15 mouse cellular contexts compared by ENCODE assay signal in the genomic region with DNA sequence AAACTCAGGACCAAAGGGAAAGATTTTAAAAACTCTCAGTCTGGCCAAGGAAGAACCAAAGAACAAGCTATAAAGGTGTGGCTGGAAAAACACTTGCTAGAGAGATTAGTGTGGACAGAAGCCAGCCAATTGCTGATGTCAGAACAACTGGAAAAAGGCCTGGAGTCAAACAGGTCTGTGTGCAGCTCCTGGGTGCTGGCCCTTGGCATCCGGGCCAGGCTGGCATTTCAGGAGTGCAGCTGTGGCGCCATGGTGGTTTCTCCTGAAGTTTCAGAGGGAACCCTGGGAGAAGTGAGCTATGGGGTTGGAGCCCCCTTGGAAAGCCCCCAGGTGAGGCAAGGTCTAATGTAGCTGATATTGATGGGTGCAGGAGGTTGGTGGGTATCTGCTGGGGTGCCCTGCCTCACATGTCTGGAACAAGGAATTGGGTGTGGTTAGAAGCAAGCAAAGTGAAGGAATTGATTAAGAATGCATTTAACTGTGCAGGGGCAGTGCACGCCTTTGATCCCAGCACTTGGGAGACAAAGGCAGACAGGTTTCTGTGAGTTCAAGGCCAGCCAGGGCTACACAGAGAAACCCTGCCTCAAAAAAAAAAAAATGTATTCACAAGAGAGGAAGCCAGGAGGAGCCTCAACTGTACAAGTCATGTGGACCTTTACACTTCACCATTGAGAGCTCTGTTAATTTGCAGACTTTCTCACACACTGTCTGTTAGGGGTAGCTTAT. TPM values are rescaled to one million over a fixed set of nuclear protein-coding genes. Genes with fewer than 3 reads are reported as not detected.
"Had no signal": no experiment of that assay in that cellular context is flagged by ENCODE, and none has a peak within 500 bp of the region (broad histone marks: within the 10 kb centered on the region; RNA-seq: fewer than 3 reads in every experiment).

No protein-coding gene starts in this region.

- H3K9me3 ChIP-seq: limb, embryonic 10.5 days; limb, embryonic 13.5 days; liver, embryonic 12.5 days; liver, embryonic 15.5 days; lung, embryonic 15.5 days had no signal

- H3K4me1 ChIP-seq: liver, embryonic 12.5 days; liver, embryonic 15.5 days had no signal

- ATAC-seq: intestine, embryonic 16.5 days; liver, embryonic 12.5 days had no signal

- H3K27ac ChIP-seq: limb, embryonic 10.5 days; limb, embryonic 13.5 days; liver, embryonic 12.5 days; liver, embryonic 15.5 days; lung, embryonic 15.5 days had no signal

- DNase-seq: kidney, adult 18-20 months; kidney, postnatal 25 days; liver; lung, postnatal 4 days; midbrain, embryonic 14.5 days; thymus, postnatal 25 days had no signal

- H3K4me2 ChIP-seq: limb, embryonic 13.5 days; liver, embryonic 12.5 days; liver, embryonic 15.5 days; lung, embryonic 15.5 days; midbrain, embryonic 11.5 days had no signal

- H3K36me3 ChIP-seq: limb, embryonic 10.5 days; limb, embryonic 13.5 days; liver, embryonic 12.5 days; liver, embryonic 15.5 days; lung, embryonic 15.5 days had no signal

- H3K9ac ChIP-seq: limb, embryonic 13.5 days; liver, embryonic 12.5 days; liver, embryonic 15.5 days; lung, embryonic 15.5 days had no signal

- H3K4me3 ChIP-seq: limb, embryonic 10.5 days; limb, embryonic 13.5 days; liver, embryonic 12.5 days; liver, embryonic 15.5 days; lung, embryonic 15.5 days had no signal

- H3K27me3 ChIP-seq: limb, embryonic 13.5 days; lung, embryonic 15.5 days had no signal

RNA-seq across cellular contexts. Expression of gene Eva1c, which starts 51.8 kb away (rescaled TPM):
- total RNA-seq: megakaryocyte progenitor cell, adult 5-6 weeks; megakaryocyte-erythroid progenitor cell, adult 5-6 weeks had no signal
